Mouse (Mus musculus) heart, embryonic 15.5 days (tissue): ENCODE results near the gene Sgcd. TPM values are rescaled to one million over a fixed set of nuclear protein-coding genes. Genes with fewer than 3 reads are reported as not detected.

Experiments used
- ATAC-seq: fragments of 200-750 bp; cut with Nextera tagmentation; replicated peaks from 2 replicates; pipeline ENCODE4 v1.8.0; 2017; ENCODE audit warnings: low read depth, moderate TSS enrichment; ENCODE audit not compliant: insufficient number of reproducible peaks, insufficient read depth, low FRiP score
- H3K27ac ChIP-seq: fragments of 300-500 bp; sonication (generic); 2 replicates; pipeline ENCODE4 v1.5.1; 2015; ENCODE audit warnings: mild to moderate bottlenecking, inconsistent platforms
- H3K27me3 ChIP-seq: fragments of 300-500 bp; sonication (generic); 2 replicates; pipeline ENCODE4 v1.6.1; 2015; ENCODE audit warnings: inconsistent platforms
- H3K36me3 ChIP-seq: fragments of 300-500 bp; sonication (generic); 2 replicates; pipeline ENCODE4 v1.6.1; 2015; ENCODE audit warnings: mild to moderate bottlenecking, inconsistent platforms
- H3K4me1 ChIP-seq: fragments of 300-500 bp; sonication (generic); replicated peaks from 2 replicates; pipeline ENCODE4 v1.6.1; 2015; ENCODE audit warnings: inconsistent platforms
- H3K4me2 ChIP-seq: fragments of 300-500 bp; sonication (generic); 2 replicates; pipeline ENCODE4 v1.6.1; 2015; ENCODE audit warnings: inconsistent platforms, mild to moderate bottlenecking, moderate library complexity
- H3K4me3 ChIP-seq: fragments of 300-500 bp; sonication (generic); 2 replicates; pipeline ENCODE4 v1.5.1; 2015; ENCODE audit warnings: mild to moderate bottlenecking, inconsistent platforms
- H3K9ac ChIP-seq: fragments of 300-500 bp; sonication (generic); 2 replicates; pipeline ENCODE4 v1.6.1; 2015; ENCODE audit warnings: mild to moderate bottlenecking, inconsistent platforms
- H3K9me3 ChIP-seq: fragments of 300-500 bp; sonication (generic); replicated peaks from 2 replicates; pipeline ENCODE4 v1.6.1; 2016; ENCODE audit warnings: inconsistent platforms
- WGBS: fragments of 180-500 bp; shearing (Covaris S2); methylation state at CpG from one replicate; pipeline ENCODE4 v1.1.7; 2015; ENCODE audit warnings: mixed read lengths; 5-methylcytosine and 5-hydroxymethylcytosine counted together
- polyA plus RNA-seq: library from polyadenylated mRNA; unstranded; fragments of >200 nt; fragmentation: Nextera tagmentation; extraction: Ambion mirVana; gene quantifications from 2 replicates; pipeline ENCODE4 v1.2.1, GENCODE M21; 2015

The Sgcd gene
- polyA plus RNA-seq, 1 experiment from 2014 or later, result 6.2 TPM

DNA sequence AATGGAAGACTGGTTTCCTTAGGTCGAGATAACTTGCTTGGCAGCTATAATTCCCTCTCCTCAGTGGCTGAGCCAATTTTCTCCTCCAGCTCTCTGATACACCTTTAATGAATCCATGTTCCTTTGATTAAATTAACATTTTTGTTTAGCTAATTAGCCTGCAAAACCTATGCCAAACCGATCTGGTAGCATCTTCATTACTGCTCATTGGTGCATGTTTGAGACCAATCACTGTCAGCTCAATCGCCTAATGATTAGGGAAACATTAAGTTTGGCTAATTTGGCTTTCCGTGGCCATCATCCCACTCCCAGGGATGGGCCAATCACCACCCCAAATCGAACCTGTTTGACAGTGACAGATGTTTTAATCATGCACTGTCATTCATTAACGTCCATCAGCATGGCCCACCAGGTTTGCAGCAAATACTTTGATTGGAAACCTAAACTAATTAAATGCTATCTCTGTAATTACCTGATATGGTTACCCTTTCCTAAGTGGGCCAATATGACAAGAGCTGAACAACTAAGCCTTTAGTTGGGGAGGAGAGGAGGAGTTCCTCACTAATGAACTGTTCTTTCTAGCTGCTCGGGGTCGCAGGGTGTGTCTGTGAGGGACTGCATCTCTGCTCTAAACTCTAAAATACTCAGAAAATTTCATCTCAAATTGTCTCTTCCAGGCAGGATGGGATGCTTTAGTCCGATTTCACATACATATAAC is 724.3 kb downstream of the Sgcd start:
- H3K4me1 ChIP-seq, result peaks cover 3% of the 10 kb centered on the region; the same call in 1 of the 2 replicates
- H3K4me2 ChIP-seq, result no peak overlapping the region
- no peaks in the 10 kb centered on the region for H3K9me3 ChIP-seq
- no peaks in the 10 kb centered on the region for H3K36me3 ChIP-seq
- ATAC-seq, result no peak
- H3K4me3 ChIP-seq, result no peak overlapping the region
- WGBS, result 80% methylated on average over 9 of the region's 9 CpGs
- H3K9ac ChIP-seq, result no peak overlapping the region
- H3K27me3 ChIP-seq, result no peaks in the 10 kb centered on the region
- no peak overlapping the region for H3K27ac ChIP-seq

DNA sequence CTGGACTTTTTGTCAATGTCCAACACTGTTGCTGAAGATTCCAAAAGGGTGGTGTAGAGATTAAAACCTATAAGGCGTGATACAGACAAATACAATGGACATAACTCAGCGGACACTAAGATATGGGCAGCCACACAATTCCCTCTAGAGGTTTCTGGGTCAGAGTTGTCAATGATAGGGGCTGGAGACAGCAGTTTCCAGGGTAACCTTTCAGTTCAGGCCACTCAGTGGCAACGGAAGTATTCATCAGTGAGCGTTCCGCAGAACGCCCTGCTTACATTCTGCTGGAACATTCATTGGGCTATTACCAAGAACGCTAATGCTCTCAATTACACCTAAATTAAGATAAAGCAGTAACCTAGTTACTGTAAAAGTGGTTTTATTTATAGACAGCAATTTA is 738.5 kb downstream of the Sgcd start:
- no peaks in the 10 kb centered on the region for H3K4me1 ChIP-seq
- 73% methylated on average over 7 of the region's 7 CpGs for WGBS
- no peak overlapping the region for H3K27ac ChIP-seq
- no peak overlapping the region for H3K4me2 ChIP-seq
- no peak overlapping the region for H3K9ac ChIP-seq
- no peaks in the 10 kb centered on the region for H3K9me3 ChIP-seq
- no peaks in the 10 kb centered on the region for H3K27me3 ChIP-seq
- H3K36me3 ChIP-seq, result no peaks in the 10 kb centered on the region
- ATAC-seq, result no peak
- H3K4me3 ChIP-seq, result no peak overlapping the region

DNA sequence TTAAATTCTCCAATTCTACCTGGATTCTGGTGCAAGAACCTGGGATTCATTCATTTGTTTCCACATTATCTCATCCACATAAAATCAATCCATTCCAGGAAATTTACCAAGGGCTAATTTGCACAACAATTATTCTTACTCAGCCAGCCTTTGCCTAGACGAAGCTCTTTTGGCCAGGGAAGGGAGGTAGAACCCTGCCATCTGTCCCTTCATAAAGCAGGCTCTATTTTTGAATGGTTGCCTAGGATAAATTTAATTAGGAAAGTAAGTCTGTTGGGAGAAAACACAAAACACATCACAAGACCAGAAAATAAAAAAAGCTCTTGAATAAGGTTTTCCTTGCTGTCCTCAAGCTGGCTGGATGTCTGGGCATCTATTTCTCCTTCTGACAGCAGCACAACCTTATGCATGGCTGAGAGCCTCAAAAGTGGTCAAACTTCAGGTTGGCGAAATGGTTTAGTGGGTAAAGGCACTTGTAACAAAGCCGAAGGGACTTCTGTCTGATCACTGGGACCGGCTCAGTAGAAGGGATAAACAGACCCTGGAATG is 740.4 kb downstream of the Sgcd start:
- ATAC-seq, result no peak
- H3K27me3 ChIP-seq, result no peaks in the 10 kb centered on the region
- no peaks in the 10 kb centered on the region for H3K4me1 ChIP-seq
- H3K4me2 ChIP-seq, result no peak overlapping the region
- no peak overlapping the region for H3K27ac ChIP-seq
- no peaks in the 10 kb centered on the region for H3K36me3 ChIP-seq
- H3K4me3 ChIP-seq, result no peak overlapping the region
- H3K9me3 ChIP-seq, result no peaks in the 10 kb centered on the region
- no peak overlapping the region for H3K9ac ChIP-seq
- 80% methylated on average over 4 of the region's 4 CpGs for WGBS

DNA sequence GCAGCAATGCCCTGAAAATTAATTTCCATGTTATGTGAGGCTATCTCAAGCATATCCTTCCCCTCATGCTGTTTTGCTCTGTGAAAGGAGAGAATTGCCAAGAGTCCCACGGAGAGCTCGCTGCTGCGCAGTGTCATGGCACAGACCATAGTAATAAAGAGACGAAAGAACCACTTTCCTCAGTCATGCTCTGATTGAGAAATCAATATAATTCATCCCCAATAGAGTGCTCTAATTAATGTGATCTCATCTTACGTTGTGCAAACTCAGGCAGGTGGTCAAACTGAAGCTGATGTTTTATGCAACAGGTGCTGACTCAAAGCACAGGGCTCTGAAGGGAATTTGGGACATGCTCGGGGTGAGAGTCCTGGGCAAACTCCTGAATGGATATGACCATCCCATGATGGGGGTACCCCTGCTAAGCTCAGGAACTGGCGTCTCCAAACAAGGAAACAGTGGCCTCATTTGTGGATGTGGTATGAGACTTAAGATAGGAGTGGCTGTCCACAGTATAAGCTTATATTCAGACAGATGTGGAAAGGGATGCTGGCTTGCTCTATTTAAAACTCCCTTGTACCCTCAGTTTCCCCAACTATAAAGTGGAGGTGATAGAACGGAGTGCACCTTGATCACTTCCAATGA is 740.9 kb downstream of the Sgcd start:
- Histone ChIP-seq H3K9me3 (no peaks in the 10 kb centered on the region), H3K4me3 (no peak overlapping the region), H3K9ac (no peak overlapping the region), H3K27ac (no peak overlapping the region), H3K4me2 (no peak overlapping the region), H3K27me3 (no peaks in the 10 kb centered on the region), H3K4me1 (no peaks in the 10 kb centered on the region), H3K36me3 (no peaks in the 10 kb centered on the region)
- WGBS, result 87% methylated on average over 8 of the region's 8 CpGs
- ATAC-seq, result no peak

DNA sequence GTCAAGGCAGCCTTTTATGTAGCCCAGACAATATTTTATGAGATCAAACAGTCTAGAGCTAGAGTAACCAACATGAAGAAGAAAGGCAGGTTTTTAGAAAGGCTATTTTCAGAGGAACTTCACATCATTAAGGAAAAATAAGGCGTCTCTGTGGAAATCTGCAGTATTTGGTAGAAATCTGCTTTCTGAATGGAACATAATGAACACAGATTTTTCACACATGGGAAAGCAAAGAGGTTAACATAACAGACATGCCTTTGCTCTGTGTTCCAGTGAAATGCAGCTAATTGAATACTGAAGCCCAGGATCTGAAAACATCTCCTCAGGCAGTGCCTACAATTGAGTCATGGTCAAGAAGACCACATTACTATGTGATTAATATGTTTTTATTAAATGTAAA is 746.4 kb downstream of the Sgcd start:
- H3K4me3 ChIP-seq, result no peak overlapping the region
- no peaks in the 10 kb centered on the region for H3K9me3 ChIP-seq
- H3K9ac ChIP-seq, result no peak overlapping the region
- H3K36me3 ChIP-seq, result no peaks in the 10 kb centered on the region
- WGBS, result 88% methylated on average over 1 of the region's 1 CpGs
- H3K4me1 ChIP-seq, result no peaks in the 10 kb centered on the region
- no peak overlapping the region for H3K4me2 ChIP-seq
- H3K27ac ChIP-seq, result no peak overlapping the region
- H3K27me3 ChIP-seq, result no peaks in the 10 kb centered on the region
- no peak for ATAC-seq

DNA sequence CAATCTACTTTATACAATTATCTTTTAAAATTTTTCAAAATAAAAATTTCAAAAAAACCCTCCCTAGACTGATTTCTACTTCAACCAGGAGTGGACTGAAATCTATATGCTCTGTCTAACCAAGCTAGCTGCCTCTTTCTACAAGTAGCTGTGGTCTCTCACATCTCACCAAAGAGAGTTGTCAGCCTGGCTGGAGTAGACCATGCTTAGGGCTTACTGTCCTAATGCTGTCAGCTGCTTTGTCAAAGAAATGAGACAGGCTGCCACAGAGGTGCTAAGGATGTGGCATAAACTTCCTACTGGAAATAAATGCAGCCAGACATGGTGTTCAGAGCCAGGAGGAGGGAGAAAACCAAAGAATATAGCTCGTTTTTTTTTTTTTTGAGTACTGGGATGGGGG is 760.5 kb downstream of the Sgcd start:
- no peaks in the 10 kb centered on the region for H3K9me3 ChIP-seq
- no peak overlapping the region for H3K9ac ChIP-seq
- WGBS, result 29% methylated on average over 1 of the region's 1 CpGs
- no peak overlapping the region for H3K4me3 ChIP-seq
- no peaks in the 10 kb centered on the region for H3K27me3 ChIP-seq
- no peak for ATAC-seq
- H3K4me2 ChIP-seq, result no peak overlapping the region
- no peaks in the 10 kb centered on the region for H3K36me3 ChIP-seq
- no peaks in the 10 kb centered on the region for H3K4me1 ChIP-seq
- H3K27ac ChIP-seq, result no peak overlapping the region

DNA sequence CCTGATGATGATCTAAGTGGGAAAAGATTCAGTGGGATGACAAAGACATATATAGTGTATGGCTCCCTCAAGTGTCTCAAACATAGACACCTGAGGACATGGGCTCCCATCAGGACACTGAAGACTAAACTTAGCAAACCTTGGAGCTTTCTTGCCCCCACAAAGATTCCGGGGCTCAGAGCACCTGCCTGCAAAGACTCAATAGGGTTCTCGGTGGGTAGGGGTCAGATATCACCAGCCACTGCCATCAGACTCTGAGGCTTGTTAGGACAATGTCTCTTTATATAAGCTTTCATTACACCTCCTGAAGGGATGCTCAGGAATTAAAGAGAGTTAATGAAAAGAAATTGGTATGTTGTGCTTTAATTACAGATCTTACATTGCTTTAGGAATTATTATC is 764.6 kb downstream of the Sgcd start:
- Histone ChIP-seq H3K36me3 (no peaks in the 10 kb centered on the region), H3K4me1 (no peaks in the 10 kb centered on the region), H3K27me3 (no peaks in the 10 kb centered on the region), H3K4me2 (no peak overlapping the region), H3K9ac (no peak overlapping the region), H3K27ac (no peak overlapping the region), H3K9me3 (no peaks in the 10 kb centered on the region), H3K4me3 (no peak overlapping the region)
- ATAC-seq, result no peak
- 79% methylated on average over 2 of the region's 2 CpGs for WGBS

DNA sequence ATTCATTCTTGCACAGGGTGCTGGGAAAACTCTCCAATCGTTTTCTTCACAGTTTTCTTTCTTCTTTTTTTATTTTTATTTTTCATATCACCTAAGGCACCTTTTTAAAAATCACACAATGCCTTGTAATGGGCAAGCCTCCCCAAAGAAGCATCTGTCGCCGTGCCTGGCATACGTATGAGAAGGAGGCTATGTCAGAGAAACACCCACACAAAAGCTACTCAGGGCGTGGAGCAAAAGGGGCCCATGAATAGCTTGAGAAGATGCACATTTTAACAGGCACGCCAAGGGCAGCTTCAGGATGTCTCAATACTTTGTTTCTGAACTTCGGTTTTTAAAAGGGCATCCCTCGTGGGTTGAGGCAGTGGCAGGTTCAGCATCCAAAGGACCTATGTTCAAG is 777.2 kb downstream of the Sgcd start:
- WGBS, result 82% methylated on average over 8 of the region's 8 CpGs
- no peak for ATAC-seq
- H3K27ac ChIP-seq, result no peak overlapping the region
- H3K4me2 ChIP-seq, result no peak overlapping the region
- H3K27me3 ChIP-seq, result no peaks in the 10 kb centered on the region
- no peaks in the 10 kb centered on the region for H3K9me3 ChIP-seq
- H3K9ac ChIP-seq, result no peak overlapping the region
- H3K4me1 ChIP-seq, result no peaks in the 10 kb centered on the region
- H3K36me3 ChIP-seq, result no peaks in the 10 kb centered on the region
- H3K4me3 ChIP-seq, result no peak overlapping the region

DNA sequence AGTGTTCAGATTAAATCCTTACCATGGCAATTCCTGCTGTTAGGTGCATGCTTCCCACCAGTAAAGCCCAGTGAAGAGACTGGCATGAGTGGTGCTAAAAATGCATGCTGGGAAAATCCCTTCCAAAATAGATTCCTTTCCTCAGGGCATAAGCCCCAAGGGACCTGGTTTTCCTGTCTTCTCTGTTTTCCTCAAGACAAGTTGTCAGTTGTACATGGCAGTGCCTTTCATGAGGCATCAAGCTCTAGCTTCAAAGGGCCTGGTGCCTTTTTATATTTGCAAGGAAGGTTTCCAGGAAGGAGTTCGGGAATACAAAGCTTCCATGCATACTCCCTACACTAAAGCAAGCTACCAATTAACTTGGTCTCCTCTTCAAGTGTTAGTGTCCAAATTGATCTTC is 782.3 kb downstream of the Sgcd start:
- Histone ChIP-seq H3K4me3 (no peak overlapping the region), H3K9ac (no peak overlapping the region), H3K36me3 (no peaks in the 10 kb centered on the region), H3K4me1 (no peaks in the 10 kb centered on the region; the same call in 1 of the 2 replicates), H3K4me2 (no peak overlapping the region), H3K27me3 (no peaks in the 10 kb centered on the region), H3K9me3 (no peaks in the 10 kb centered on the region), H3K27ac (no peak overlapping the region)
- WGBS, result 75% methylated on average over 1 of the region's 1 CpGs
- no peak for ATAC-seq

DNA sequence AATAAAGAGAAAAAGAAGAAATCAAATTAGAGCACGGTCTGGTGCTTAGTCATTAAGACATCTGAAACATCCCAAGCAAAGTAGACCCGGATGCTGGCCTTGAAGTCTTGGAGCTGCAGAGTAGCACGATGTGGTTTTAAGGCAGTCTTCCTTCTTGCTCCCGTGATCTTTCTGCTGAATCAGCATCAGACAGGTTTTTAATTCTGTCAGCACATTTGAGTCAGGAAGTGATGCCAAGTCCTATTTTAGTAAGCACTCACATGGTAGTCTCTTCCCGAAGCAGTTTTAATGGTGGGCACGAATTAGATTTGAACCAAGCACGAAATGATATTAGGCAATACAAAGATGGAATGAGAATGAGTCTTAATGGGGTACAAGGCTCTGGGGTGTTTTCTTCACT is 789.7 kb downstream of the Sgcd start:
- no peak for ATAC-seq
- H3K4me2 ChIP-seq, result no peak overlapping the region

DNA sequence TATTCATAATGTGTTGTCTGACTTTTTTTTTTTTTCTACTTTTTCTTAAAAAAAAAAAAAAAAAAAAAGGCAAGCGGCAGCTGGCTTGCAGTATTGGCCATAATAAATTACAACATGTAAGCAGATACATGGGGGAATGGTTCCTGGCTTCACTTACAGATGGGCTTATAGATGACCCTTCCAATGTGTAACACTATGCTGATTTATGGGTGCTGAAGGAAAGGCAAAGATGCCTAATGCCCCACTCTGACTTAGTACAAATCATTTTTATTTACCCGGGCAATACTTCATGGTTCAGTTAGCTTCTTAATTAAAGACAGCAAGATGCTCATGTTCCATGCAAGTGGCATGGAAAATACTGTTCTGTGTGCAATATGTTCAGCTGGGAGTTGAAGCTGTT is 800.2 kb downstream of the Sgcd start:
- no peaks in the 10 kb centered on the region for H3K9me3 ChIP-seq
- H3K27me3 ChIP-seq, result no peaks in the 10 kb centered on the region
- H3K4me2 ChIP-seq, result no peak overlapping the region
- no peaks in the 10 kb centered on the region for H3K4me1 ChIP-seq
- 88% methylated on average over 2 of the region's 2 CpGs for WGBS
- no peak overlapping the region for H3K9ac ChIP-seq
- no peaks in the 10 kb centered on the region for H3K36me3 ChIP-seq
- H3K4me3 ChIP-seq, result no peak overlapping the region
- no peak overlapping the region for H3K27ac ChIP-seq
- no peak for ATAC-seq

More for the DNA sequence above, 789.7 kb downstream of the Sgcd start:
- H3K36me3 ChIP-seq, result no peaks in the 10 kb centered on the region
- no peak overlapping the region for H3K4me3 ChIP-seq
- WGBS, result 71% methylated on average over 7 of the region's 7 CpGs
- H3K9ac ChIP-seq, result no peak overlapping the region
- H3K4me1 ChIP-seq, result no peaks in the 10 kb centered on the region
- no peaks in the 10 kb centered on the region for H3K27me3 ChIP-seq
- no peak overlapping the region for H3K27ac ChIP-seq
- H3K9me3 ChIP-seq, result no peaks in the 10 kb centered on the region

DNA sequence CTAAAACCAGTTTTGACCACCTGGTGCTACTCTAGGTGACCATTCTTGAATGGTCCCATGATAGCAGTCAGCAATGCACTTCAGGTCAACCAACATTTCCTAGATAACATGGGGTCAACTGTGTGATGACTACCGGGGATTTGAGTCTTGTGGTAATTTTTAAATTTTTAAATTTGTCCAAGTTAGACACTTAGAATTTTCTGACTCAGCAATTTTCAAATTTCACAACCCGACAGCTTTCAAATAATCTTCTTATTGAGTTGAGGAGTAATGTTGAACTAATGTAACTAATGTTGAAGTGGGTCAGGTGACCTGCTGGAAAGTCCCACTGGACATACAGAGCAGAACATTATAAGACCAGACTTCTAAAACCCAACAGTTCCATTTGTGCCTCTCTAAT is 813.8 kb downstream of the Sgcd start:
- Histone ChIP-seq H3K27ac (no peak overlapping the region), H3K27me3 (no peaks in the 10 kb centered on the region), H3K4me2 (no peak overlapping the region), H3K9ac (no peak overlapping the region), H3K36me3 (no peaks in the 10 kb centered on the region), H3K4me1 (no peaks in the 10 kb centered on the region; the same call in 1 of the 2 replicates), H3K9me3 (no peaks in the 10 kb centered on the region), H3K4me3 (no peak overlapping the region)
- ATAC-seq, result no peak
- WGBS, result 86% methylated on average over 2 of the region's 2 CpGs
